Mouse (Mus musculus): ENCODE measurements at regions not wholly inside any gene's neighbourhood (a gene's known extent, or its start where the extent isn't known, plus 50 kb on each side); places are given as distances from the start of the nearest gene placed in this dataset.

DNA sequence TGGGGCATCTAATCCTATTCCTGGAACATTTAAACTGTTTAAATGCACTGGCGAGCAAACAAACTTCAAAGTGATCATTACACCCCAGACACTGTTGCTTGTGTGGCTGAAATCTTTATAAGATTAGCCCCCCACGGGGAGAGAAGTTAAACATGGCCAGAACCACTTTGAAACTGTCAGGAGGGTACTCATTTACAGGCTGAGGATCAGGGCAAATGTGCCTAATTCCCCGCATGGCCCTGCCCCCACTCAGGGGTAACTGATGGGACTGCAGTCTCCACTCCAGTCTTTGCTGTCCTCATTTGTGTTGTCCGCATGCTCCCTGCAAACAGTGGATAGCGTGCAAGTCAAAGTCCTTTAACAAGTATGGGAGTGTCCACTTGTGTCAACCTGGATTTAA is 258.9 kb upstream of the BC052040 start:
- DNase-seq (ENCODE audit: low spot score): no peak

DNA sequence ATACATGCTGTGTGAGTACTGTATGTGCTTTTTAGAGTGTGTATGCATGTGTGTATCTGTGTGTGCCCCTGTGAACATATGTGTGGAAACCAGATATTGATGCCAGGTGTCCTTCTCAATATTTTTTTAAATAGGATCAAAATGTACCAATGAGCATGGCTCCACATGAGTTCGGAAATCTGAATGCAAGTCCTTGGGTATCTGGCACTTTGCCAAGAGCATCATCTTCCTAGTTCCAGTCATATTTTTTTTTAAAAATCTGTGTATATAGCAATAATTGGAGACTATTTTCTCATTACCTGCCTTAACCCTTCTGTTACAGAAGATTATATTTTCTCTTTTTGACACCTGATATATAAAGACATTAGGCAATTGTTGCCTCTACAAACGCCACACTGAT is 255.0 kb upstream of the BC052040 start:
- no peak for DNase-seq (ENCODE audit: low spot score)

DNA sequence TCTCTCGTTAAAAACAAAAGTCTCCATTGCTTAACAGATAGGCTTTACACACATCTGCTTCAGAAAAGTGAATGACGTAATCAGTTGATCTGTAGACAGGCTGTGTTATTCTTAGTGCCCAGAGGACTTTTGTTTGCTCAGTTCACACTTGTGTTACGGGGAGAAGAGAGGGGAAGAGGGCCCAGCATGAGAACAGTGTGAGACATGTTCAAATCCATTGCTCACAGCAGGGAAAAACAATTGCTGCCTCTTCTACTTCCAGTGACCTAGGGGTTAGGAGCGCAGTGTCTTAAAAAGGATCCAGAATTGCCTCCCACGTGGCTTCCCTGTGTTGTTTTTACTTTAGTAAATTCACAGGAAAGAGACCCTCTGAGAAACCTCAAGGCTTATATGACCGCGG is 243.3 kb upstream of the BC052040 start:
- DNase-seq (ENCODE audit: low spot score): no peak

DNA sequence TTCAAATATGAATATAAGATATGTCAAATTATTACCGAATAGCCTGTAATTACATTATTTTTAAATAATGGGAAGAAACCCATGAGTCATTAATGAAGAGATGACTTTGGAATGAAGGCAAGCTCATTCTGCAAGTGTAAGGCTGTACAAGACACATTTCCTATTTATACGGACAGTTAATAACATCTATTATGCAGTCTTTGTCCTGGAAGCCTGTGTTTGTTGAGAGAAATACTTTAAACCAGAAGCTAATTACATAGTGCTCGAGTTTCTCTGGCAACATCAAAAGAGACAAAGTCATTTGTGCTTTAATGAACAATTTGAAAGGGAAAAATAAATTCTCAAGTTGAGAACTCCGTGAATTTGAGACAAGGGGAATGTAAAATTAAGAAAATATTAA is 242.5 kb upstream of the BC052040 start:
- DNase-seq (ENCODE audit: low spot score): no peak

DNA sequence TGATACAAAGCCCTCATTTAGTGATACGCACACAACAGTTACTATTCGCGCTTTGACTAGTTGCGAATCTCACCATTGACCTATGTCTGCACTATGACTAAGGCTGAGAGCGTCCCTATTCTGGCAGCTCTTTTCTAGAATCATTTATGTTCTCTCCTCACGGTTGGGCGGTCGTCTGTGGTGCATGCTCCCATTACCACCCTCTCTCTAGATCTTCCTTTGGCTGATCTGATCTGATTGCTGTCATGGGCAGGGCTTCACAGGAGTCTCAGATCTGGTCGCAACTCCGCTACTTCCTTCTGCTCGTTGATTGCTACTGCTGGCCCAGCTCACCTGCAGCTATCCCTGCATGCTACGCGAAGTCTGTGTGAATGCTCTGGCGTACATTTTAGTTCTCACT is 239.2 kb upstream of the BC052040 start:
- DNase-seq (ENCODE audit: low spot score): no peak

DNA sequence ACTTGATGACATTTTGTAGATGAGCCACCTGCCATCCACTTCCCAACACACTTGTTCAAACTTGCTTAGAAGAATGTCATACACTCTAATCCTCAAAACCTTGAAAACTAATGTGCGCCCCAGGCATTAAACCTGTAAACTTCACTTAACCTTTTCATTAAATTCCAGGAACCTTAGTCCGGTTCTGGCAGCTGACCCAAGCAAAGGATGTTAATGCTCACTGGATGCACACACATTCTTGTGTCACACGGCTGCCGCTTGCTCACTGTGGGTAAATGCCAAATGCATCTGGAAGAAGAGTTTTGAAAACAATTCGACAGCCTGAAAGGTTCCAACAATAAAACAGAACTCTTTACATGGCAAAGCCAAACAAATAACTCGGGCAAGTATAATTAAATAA is 235.0 kb upstream of the BC052040 start:
- no peak for DNase-seq (ENCODE audit: low spot score)

DNA sequence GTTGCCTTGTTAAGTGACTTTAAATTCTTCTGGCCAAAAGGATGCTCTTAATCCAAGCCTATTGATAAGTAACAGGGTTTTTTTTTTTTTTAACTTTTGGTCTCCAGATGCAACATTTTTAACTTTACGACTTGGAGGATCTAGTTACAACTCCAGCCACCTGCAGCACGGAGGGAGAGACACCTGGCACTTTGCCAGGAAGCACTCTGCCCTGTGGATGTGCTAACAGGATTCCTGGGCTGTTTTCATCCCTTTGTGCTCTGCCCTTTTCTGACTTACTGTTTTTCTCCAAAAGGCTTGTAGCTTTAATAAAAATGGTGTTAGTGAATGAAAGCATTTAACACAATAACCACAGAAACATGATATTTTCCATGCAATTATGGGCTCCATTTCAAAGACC is 233.3 kb upstream of the BC052040 start:
- DNase-seq (ENCODE audit: low spot score): no peak

DNA sequence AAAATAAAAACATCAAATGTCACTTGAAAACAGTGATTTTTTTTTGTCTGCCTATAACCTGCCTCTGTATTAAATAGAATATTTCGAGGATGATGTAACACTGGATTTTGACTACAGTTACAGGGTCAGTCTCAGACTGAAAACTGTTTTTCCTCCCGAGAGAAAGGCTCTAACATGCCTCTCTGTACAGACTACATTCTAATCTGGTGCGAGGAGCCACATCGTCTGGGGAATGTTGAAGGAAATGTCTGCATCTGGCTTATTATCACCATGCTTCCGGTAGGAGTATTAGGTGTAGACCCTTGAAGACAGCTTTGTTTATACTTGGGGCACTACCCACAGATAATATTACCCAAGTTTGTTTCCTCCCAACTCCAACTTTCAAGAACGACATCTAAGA is 210.4 kb upstream of the BC052040 start:
- no peak for DNase-seq (ENCODE audit: low spot score)

DNA sequence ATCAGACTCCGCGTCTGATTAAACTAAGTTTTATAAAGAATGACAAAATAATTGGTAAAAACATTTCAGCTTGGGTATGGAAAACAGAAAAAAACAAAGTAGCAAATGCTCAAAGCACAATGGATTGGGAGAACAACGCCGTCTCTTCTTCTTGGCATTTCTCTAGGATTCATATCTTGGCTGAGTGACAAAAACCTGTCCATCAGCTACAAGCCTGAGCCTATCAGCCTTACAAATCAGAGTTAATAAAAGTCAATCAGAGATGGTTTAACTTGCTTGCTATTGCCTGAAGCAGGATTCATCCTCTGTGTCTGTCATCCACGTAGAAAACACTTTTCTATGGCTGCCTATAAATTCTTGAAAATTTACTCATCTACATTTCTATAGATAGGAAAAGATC is 206.2 kb upstream of the BC052040 start:
- no peak for DNase-seq (ENCODE audit: low spot score)

DNA sequence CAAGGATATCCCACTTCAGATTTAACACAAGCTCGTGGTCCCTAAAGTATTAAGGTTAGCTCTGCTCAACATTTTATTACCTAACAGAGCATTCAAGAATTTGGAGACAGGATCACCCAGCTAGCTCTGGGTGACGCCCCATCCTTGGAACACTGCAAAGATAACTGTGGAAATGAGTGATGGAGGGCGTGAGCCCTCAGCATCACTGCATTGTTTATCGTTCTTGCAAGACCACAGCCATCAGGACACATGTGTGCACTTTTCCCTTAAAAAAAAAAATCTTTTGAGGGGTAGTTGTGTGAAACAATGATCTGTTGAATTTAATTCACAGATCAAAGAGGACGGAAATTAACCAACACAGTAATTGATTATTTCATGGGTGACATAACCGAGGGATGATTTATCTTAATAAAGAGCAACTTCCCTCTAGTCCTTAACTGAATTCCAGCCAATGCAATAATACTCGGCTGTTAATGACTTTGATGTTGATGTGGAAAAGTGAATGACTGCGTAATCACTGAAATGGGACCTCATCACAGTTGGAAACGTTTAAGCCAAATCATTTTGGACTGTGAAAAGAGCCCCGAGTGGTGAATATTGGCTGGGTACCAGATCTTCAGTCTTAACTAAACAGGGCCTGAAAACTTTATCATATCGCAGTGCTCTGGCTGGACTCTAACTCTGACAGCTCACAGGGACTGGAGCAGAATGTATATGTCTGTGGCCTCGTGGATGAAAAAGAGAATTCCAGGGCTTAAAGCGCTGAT is 196.9 kb upstream of the BC052040 start:
- DNase-seq (ENCODE audit: low spot score): no peak

DNA sequence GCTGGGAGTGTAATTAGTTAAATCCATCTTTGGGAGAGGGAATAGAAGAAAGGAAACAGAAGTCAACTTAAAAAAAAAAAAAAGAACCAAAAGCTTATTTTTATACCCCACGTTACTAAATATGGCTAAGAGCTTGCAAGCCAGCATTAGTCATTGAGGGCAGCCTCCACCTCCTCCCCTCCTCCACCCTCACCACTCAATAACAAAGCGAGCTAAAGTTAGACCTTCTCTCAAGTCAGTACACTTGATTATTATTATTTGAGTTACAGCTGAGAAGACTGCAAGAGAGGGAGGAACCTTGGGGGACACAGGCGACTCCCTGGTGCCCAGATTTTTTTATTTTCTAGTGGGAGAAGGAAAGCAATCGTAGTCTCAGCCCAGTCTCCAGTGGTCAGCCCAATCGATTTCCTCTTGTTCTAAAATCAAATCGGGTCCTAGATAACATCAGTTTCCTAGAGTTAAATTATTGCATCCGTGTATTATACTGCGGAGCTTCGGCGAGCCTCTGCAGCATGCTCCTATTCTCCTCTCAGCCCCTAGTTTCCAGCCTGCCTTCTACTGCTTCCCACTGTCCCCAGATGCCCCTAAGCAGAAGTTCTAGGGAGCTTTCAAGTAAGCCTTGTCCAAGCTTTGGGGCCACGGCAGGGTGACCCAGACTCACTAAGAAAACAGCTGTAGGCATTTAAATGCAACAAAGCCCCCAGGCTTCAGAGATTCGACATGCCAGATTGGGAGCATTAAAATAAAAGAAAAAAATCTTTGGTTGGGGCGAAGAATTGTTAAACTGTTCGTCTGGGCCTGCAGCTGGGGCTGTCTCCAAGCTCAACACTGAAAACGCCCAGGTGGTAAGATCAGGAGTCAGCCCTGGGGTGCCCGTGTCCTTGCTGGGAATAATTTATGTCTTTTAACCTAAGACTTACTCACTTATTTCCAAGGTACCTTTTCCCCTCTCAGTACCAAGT is 196.0 kb upstream of the BC052040 start:
- no peak for DNase-seq (ENCODE audit: low spot score)

DNA sequence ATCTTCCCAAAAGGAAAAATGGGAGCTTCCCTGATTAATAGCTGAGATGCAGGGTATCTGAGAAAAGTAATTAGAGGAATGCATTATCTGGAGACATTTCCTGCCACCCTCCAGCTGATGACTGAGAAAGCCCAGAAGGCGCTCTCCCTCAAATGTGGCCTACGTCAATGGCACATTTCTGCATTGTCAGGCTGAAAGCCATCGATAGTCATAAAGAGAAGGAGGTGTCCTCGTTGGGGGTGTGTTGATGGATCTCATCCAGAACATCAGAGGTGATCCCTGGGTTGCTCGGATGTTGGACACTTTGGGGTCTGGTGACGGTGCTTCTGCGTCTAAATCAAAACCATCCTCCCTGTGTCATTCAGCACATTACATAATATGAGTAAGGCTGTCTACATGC is 189.9 kb upstream of the BC052040 start:
- DNase-seq (ENCODE audit: low spot score): no peak

DNA sequence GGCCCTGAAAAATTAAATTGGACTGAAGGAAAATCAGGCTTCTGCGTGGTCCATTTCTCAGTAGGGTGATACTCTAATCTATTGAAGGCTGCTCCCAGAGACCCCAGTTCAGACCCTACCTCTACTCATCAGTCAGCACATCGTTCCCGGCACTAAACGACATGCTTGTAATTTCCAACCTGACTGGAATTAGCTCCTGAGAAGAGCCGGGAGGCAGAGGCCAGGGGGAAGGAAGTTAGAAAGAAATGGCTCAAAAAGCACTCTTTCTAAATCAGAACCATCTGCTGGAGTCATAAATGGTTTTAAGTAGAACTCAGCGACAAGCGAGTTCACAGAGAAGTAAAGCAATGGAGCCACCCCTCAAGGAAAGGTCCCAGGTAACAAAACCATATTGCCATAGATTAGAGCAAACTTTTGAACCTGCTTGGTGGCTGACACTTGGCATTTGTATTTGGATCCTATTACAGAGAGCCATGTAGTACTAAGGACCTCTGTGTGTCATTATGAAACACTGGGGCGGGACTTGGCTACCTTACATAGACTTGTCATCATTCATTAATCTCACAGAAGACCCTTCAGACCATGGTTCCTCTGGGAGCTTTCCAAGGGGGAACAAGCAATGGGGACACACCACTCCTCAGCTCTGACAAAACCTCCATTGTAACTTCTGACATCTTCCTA is 189.3 kb upstream of the BC052040 start:
- no peak for DNase-seq (ENCODE audit: low spot score)

DNA sequence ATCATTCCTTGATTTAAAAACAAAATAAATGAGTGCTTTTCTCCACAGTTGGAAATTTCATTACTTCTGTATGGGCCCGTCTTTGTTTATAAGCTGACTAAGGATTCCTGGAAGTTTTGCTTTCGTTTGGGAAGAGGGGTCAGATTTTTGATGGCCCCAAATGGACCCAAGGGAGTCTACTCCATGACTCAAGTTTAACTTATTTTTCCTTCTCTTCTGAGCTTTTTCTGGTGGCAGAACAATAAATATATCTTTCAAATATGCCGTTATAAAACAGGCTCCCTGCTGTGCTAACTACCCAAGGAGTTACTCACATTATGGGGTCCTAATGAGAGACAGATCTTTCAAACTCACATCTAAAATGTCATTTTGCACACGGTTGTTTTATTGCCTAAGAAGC is 187.4 kb upstream of the BC052040 start:
- DNase-seq (ENCODE audit: low spot score): no peak

DNA sequence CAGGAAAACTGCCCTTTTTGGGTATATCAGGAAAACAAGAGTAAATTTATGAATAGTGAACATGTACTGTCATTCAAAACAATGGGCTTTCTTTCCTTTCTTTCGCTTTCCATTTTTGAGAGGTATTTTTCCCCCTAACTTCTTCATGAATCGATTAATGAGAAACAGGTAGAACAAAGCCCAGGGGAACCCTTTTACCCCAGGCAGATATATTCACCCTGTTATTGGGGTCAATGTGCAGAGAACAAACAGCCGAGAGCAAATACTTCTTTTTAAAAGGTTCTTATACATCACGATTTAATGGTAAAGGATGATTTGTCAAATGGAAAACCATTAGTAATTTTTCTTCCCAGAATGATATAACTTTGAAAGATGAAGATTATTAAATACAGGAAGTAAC is 183.0 kb upstream of the BC052040 start:
- no peak for DNase-seq (ENCODE audit: low spot score)

DNA sequence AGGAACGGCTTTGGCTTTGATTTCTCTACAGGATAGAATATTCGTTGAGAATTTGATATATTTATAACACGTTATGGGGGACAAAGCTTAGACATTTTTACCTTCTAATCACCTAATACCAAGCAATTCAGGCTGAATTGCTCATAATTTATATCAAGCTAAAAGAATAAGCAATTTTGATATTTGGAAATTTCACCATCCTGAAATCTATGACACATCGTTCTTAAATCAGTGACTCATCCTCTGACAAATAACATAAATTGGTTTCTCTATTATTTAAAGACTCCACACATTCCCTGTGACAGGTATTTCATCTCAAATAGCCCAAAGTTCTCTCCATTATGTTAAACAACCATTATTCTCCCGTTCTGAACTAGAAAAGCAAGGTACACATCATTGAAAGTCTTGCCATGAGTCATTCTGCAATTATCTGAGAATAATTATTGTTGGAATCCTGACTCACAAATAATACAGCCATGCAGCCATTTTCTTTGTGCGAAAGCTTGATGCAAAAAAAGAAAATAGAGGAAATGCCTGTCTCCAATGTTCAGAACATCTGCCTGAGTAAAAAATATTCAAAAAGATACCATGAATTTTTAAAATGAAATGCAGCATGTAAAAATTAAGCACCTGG is 182.3 kb upstream of the BC052040 start:
- no peak for DNase-seq (ENCODE audit: low spot score)

DNA sequence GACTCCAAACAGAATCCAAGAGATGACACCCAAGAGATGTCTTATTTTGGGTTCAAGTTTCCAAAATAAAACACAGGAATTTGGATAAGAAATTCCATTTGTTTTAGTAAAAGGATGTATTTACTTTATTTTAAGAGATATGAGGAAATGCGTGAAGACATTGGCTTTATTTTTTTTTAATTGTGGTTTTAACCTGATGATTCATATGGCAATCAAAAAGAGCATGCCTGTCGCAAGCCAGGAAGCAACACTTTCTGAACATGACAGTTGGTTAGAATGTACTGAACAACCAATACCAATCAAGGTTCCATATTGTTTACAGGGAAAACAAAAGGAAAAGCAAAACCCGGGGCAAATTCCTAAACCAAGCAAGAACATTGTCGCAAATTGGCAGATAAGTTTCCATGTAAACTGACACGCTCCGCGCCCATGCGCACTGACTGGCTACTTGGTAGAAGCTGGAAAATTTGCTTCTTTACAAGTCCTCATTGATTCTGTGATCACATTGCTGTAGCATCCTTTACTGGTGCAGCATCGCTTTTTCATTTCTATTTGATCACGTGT is 181.4 kb upstream of the BC052040 start:
- no peak for DNase-seq (ENCODE audit: low spot score)

DNA sequence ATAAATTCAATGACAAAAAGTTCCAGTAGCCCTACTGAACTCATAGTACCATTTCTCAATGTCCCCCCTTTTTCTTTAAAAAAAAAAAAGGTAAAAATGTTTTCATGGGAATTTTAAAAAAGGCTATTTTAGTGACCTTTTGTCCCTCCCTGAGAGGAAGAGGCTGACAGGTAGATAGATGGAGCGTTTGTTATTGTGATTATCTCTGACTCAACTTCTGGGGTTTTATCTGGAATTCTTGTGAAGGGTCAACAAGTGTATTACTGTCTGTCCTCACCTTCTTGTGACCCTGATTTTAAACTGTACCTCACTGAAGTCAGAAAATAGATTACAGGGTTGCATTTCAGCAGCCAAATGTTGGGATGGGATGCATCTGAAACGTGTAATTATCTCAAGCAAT is 179.3 kb upstream of the BC052040 start:
- no peak for DNase-seq (ENCODE audit: low spot score)

DNA sequence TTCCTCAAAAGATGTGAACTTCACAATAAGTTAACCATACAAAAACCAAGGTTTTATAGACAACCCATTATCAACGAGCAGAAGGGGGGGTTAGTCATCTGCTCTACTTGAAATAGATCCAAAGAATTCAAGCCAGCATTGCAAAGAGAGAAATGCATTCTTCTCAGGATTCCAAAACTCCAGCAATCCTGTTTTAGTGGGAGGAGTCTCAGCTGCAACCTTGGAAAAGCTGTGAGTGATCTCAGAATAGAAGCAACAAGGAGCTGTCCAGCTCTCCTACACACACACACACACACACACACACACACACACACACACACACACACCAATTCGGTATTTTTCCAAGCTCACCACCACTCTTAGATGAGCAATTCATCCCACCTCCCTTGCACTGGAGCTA is 149.0 kb upstream of the BC052040 start:
- no peak for DNase-seq (ENCODE audit: low spot score)

DNA sequence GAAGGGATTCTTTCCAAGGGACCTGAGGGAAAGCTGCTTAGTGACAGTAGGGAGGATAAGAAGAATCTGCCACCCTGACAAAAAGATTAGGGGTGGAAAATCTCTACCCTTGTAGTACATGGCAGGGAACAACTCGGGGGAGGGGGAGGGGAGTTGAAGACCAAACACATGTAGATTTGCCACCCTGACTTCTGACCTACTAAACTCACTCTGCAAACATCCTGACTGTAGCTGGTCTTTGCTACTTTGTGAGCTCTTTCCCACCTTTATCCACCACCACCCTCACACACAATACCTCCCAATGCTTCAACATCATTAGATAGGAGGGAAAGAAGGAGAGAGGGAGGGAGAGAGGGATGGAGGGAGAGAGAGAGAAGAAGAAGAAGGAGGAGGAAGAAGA is 140.4 kb upstream of the BC052040 start:
- no peak for DNase-seq (ENCODE audit: low spot score)

DNA sequence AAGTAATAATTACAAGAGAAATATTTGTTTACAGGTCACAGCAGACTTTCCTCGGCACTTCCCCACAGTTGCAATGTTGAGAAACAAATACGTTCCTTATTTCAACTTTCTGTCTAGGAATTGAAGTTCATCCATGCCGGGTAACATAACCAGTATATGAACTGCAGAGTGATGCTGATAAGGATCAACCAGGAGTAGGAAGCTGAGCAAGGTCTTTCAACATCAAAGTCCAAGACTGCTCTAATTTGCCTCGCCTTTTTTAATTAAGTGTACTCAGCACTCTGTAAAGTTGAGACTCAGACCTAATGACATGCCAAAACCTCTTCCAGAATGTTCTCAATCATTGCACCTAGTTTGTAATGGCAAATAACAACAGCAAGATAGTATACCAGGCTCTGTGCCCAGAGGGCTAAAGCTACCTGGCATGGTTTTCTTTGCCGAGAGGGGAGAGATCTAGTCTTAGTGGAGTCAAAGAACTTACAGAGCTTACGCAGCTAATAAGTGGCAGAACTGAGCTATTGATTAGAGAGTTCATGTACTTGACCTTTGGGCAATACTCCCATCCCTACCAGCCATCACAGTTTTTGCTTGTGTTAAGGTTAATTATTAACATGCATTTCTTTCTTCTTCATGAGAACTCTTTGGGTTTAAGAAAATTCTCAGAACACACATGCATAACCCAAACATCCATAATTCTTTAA is 131.6 kb upstream of the BC052040 start:
- no peak for DNase-seq (ENCODE audit: low spot score)
